Mouse (Mus musculus): ENCODE measurements around the gene Etfbkmt.

DNA sequence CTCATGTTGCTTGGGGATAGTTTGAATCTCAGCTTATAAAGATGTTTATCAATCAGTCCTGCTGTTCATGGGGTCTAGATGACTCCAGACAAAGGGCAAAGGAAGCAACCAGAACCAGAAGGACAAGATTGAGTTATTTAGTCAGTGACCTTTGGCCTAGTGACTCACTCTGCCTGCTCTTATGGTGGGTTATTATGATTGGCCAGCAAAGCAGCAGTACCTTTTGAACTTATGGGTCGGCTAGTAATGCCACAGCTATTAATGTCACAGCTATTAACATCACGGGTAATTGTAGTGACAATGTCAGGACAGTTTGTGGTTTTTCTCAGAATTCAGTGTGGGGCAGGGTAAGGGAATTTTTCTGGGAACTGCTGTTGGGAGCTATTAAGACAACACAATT lies 1.7 kb upstream of the Etfbkmt start:
- TF ChIP-seq POLR2A (IDR thresholded peaks at IDR 0.05; ENCODE audit: insufficient read depth, low read depth, low read length), result no peak
- no peak for TF ChIP-seq CTCF (IDR thresholded peaks at IDR 0.05)
- no peak for TF ChIP-seq EP300 (IDR thresholded peaks at IDR 0.05; ENCODE audit: insufficient read depth, low read depth, low read length)

Measured in heart, adult 2 months (tissue).